Mouse (Mus musculus): ENCODE results near the gene Sema4d.

DNA sequence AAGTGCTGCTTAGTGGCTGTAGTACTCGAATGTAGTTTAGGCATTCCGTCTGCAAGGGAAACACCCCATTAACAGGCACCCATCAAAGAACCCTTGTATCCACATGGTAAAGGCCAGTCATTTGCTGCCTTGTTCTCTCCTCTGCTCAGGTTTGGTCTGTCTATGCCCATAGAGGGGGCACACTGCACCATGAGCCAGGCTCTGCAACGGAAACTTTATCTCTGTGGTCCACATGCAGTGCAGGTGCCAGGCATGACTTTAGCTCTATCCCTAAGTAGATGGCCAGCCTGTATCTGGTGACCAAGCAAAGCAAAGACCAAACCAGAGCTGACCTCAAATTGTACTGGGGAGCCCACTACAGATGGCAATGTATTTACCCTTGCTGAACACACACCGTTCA lies 73.0 kb downstream of the Sema4d start:
- no peak for TF ChIP-seq CTCF (IDR thresholded peaks at IDR 0.05)
- no peak for TF ChIP-seq EP300 (IDR thresholded peaks at IDR 0.05)

All from lung, postnatal 0 days (tissue).